Mouse (Mus musculus) hindbrain, embryonic 16.5 days (tissue): ENCODE data around the gene Nbeal1. TPM values are rescaled to one million over a fixed set of nuclear protein-coding genes. Genes with fewer than 3 reads are reported as not detected.

Source experiments
- ATAC-seq: fragments of 200-750 bp; cut with Nextera tagmentation; 2 replicates; pipeline ENCODE4 v1.8.0; 2017; ENCODE audit warnings: moderate TSS enrichment, moderate library complexity
- H3K27ac ChIP-seq: fragments of 300-500 bp; sonication (generic); 2 replicates; pipeline ENCODE4 v1.5.1; 2014; ENCODE audit warnings: low read depth, mild to moderate bottlenecking, control low read depth, low read length, moderate library complexity
- H3K27me3 ChIP-seq: fragments of 300-500 bp; sonication (generic); replicated peaks from 2 replicates; pipeline ENCODE4 v1.6.1; 2014; ENCODE audit warnings: low read length; ENCODE audit not compliant: control insufficient read depth, insufficient read depth
- H3K36me3 ChIP-seq: fragments of 300-500 bp; sonication (generic); 2 replicates; pipeline ENCODE4 v1.6.1; 2014; ENCODE audit warnings: mild to moderate bottlenecking, low read length, moderate library complexity, mixed read lengths; ENCODE audit not compliant: control insufficient read depth, insufficient read depth
- H3K4me1 ChIP-seq: fragments of 300-500 bp; sonication (generic); 2 replicates; pipeline ENCODE4 v1.6.1; 2014; ENCODE audit warnings: low read depth, low read length; ENCODE audit not compliant: control insufficient read depth, insufficient read depth
- H3K4me2 ChIP-seq: fragments of 300-500 bp; sonication (generic); 2 replicates; pipeline ENCODE4 v1.6.1; 2014; ENCODE audit warnings: mild to moderate bottlenecking, low read length, control low read depth, moderate library complexity
- H3K4me3 ChIP-seq: fragments of 300-500 bp; sonication (generic); 2 replicates; pipeline ENCODE4 v1.5.1; 2014; ENCODE audit warnings: mild to moderate bottlenecking, low read length, control low read depth, moderate library complexity
- H3K9ac ChIP-seq: fragments of 300-500 bp; sonication (generic); 2 replicates; pipeline ENCODE4 v1.6.1; 2014; ENCODE audit warnings: low read depth, mild to moderate bottlenecking, control low read depth, low read length, moderate library complexity
- H3K9me3 ChIP-seq: fragments of 300-500 bp; sonication (generic); 2 replicates; pipeline ENCODE4 v1.6.1; 2014; ENCODE audit warnings: mild to moderate bottlenecking, low read length, moderate library complexity; ENCODE audit not compliant: control insufficient read depth
- WGBS: fragments of 180-500 bp; shearing (Covaris S2); extraction: QIAGEN DNeasy Blood & Tissue Kit; methylation state at CpG from one replicate; pipeline ENCODE4 v1.1.7; 2014; 5-methylcytosine and 5-hydroxymethylcytosine counted together
- polyA plus RNA-seq: library from polyadenylated mRNA; unstranded; fragments of >200 nt; fragmentation: Nextera tagmentation; extraction: Ambion mirVana; gene quantifications from 2 replicates; pipeline ENCODE4 v1.2.1, GENCODE M21; 2015

The Nbeal1 gene
- polyA plus RNA-seq, 1 experiment from 2014 or later = 6.3 TPM

GRCm38 (mm10) chr1:60381910-60382309, 201.5 kb downstream of the Nbeal1 start:
- H3K27me3 ChIP-seq = no peaks in the 10 kb centered on the region
- H3K4me2 ChIP-seq = no peak overlapping the region
- H3K36me3 ChIP-seq = no peaks in the 10 kb centered on the region
- H3K4me1 ChIP-seq = no peaks in the 10 kb centered on the region
- H3K4me3 ChIP-seq = no peak overlapping the region
- H3K27ac ChIP-seq = no peak overlapping the region
- 97% methylated on average over 3 of the region's 3 CpGs for WGBS
- no peaks in the 10 kb centered on the region for H3K9me3 ChIP-seq
- no peak for ATAC-seq
- H3K9ac ChIP-seq = no peak overlapping the region

Other genes starting within 250 kb of the Nbeal1 start
- gene Ica1l, start 137.4 kb upstream of the Nbeal1 start, polyA plus RNA-seq = 42.1 and 45.1 TPM in 2 replicates
- 6.8 and 8.9 TPM in 2 replicates for gene Carf, start 82.4 kb upstream of the Nbeal1 start, polyA plus RNA-seq
- 48.9 and 53.7 TPM in 2 replicates for gene Wdr12, start 82.0 kb upstream of the Nbeal1 start, polyA plus RNA-seq
- gene Cyp20a1, start 162.7 kb downstream of the Nbeal1 start, polyA plus RNA-seq = 12.0 and 14.1 TPM in 2 replicates
- gene Abi2, start 229.0 kb downstream of the Nbeal1 start, polyA plus RNA-seq = 64.8 and 85.7 TPM in 2 replicates